Mouse (Mus musculus): ENCODE data around the gene Slco3a1. TPM values are rescaled to one million over a fixed set of nuclear protein-coding genes. Genes with fewer than 3 reads are reported as not detected.

Slco3a1 gene
- polyA plus RNA-seq, 1 experiment, result 9.4 TPM

GRCm38 (mm10) chr7:74252066-74252465 lies 302.5 kb downstream of the Slco3a1 start:
- Histone ChIP-seq H3K9me3 (0 out of 2 replicates have a peak, but pooled peaks cover 3% of the 10 kb centered on the region), H3K4me3 (replicated peaks) (no peak overlapping the region), H3K36me3 (replicated peaks; ENCODE audit: low read length) (no peaks in the 10 kb centered on the region), H3K27me3 (replicated peaks) (no peaks in the 10 kb centered on the region), H3K4me1 (no peaks in the 10 kb centered on the region)
- TF ChIP-seq GATA1 (IDR thresholded peaks at IDR 0.05; ENCODE audit: borderline replicate concordance, low read length), result no peak
- no peak for TF ChIP-seq FLI1 (IDR thresholded peaks at IDR 0.05; ENCODE audit: low read length)

- Histone ChIP-seq H3K9me3 (peaks cover 4% of the 10 kb centered on the region), H3K27me3 (replicated peaks) (no peaks in the 10 kb centered on the region), H3K4me3 (replicated peaks) (no peak overlapping the region), H3K36me3 (replicated peaks; ENCODE audit: low read length) (no peaks in the 10 kb centered on the region), H3K4me1 (no peaks in the 10 kb centered on the region)
- no peak for TF ChIP-seq GATA1 (IDR thresholded peaks at IDR 0.05; ENCODE audit: borderline replicate concordance, low read length)
- no peak for TF ChIP-seq FLI1 (IDR thresholded peaks at IDR 0.05; ENCODE audit: low read length)
Measured at GRCm38 (mm10) chr7:74241236-74241635, 313.3 kb downstream of the Slco3a1 start.

- no peaks in the 10 kb centered on the region for H3K4me1 ChIP-seq
- no peaks in the 10 kb centered on the region for H3K27me3 ChIP-seq (replicated peaks)
Measured at GRCm38 (mm10) chr7:74240459-74241172, 314.0 kb downstream of the Slco3a1 start.

More at GRCm38 (mm10) chr7:74240459-74241172, 314.0 kb downstream of the Slco3a1 start:
- Histone ChIP-seq H3K36me3 (replicated peaks; ENCODE audit: low read length) (no peaks in the 10 kb centered on the region), H3K4me3 (replicated peaks) (no peak overlapping the region), H3K9me3 (peaks cover 4% of the 10 kb centered on the region)
- no peak for TF ChIP-seq GATA1 (IDR thresholded peaks at IDR 0.05; ENCODE audit: borderline replicate concordance, low read length)
